Mouse (Mus musculus): ENCODE results near the gene Slc9a7. TPM values are rescaled to one million over a fixed set of nuclear protein-coding genes. Genes with fewer than 3 reads are reported as not detected.

Slc9a7 gene
- polyA plus RNA-seq, 1 experiment, result not detected

DNA sequence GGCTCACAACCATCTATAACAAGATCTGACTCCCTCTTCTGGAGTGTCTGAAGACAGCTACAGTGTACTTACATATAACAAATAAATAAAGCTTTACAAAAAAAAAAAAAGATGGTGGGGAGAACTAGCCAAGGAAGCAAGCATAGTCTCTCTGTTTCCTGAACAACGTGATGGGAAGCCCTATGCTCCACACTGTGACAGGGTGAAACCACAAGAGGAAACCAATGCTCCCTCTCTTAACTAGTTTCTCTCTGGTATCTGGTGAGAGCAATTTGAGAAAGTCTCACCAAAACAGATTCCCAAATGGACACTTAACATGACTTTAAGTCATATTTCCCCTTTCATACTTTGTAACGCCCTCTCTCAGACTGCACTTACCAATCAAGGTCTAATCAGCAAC, 5.4 kb downstream of the Slc9a7 start:
- H3K4me3 ChIP-seq (replicated peaks), result no peak overlapping the region
- H3K36me3 ChIP-seq (ENCODE audit: control insufficient read depth), result no peaks in the 10 kb centered on the region
- no peaks in the 10 kb centered on the region for H3K4me1 ChIP-seq (ENCODE audit: control insufficient read depth)
- TF ChIP-seq TAL1 (IDR thresholded peaks at IDR 0.05; ENCODE audit: low read length) (no peak), GATA1 (IDR thresholded peaks at IDR 0.05; ENCODE audit: low read length) (no peak)
- H3K27me3 ChIP-seq (ENCODE audit: control insufficient read depth), result peaks cover 12% of the 10 kb centered on the region
- peaks cover 2% of the 10 kb centered on the region; the same call in 1 of the 2 replicates for H3K9me3 ChIP-seq (ENCODE audit: control insufficient read depth, low read length)

DNA sequence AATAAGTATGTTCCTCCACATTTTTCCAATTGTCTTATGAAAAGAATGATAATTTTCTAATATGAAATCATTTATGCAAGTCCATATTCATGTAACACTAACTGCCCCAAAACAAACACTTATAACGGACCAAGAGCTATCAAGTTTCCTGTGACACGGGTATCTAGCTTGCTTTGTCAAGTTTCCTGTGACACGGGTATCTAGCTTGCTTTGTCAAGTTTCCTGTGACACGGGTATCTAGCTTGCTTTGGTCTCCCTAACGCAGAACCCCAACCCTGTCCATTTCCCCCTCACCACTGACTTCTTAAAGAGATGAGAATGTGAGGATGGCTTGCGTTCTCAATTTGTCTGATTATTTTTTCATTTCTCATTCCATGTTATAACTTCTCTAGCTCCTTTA, 12.2 kb downstream of the Slc9a7 start:
- no peak for TF ChIP-seq TAL1 (IDR thresholded peaks at IDR 0.05; ENCODE audit: low read length)
- no peak for TF ChIP-seq GATA1 (IDR thresholded peaks at IDR 0.05; ENCODE audit: low read length)
- H3K4me1 ChIP-seq (ENCODE audit: control insufficient read depth), result no peaks in the 10 kb centered on the region

DNA sequence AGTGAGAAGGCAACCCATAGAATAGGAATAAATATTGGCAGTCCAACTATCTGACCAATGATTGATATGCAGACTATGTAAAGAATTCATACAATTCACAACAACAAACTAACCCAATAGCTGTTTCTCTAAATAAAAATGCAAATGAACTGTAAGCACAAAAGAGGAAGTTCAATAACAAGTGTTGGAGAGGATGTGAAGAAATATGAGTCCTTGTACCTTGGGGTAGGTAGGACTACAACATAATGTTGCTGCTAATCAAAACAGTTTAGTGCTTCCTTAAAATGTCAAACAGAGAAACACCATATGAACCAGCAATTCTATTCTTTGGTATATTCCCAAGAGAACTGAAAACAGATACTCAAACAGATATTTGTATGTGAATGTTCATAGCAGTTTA, 17.8 kb downstream of the Slc9a7 start:
- no peaks in the 10 kb centered on the region for H3K27me3 ChIP-seq (ENCODE audit: control insufficient read depth)
- no peak for TF ChIP-seq TAL1 (IDR thresholded peaks at IDR 0.05; ENCODE audit: low read length)
- TF ChIP-seq GATA1 (IDR thresholded peaks at IDR 0.05; ENCODE audit: low read length), result no peak
- no peaks in the 10 kb centered on the region for H3K9me3 ChIP-seq (ENCODE audit: control insufficient read depth, low read length)
- no peaks in the 10 kb centered on the region for H3K36me3 ChIP-seq (ENCODE audit: control insufficient read depth)
- H3K4me1 ChIP-seq (ENCODE audit: control insufficient read depth), result no peaks in the 10 kb centered on the region
- no peak overlapping the region for H3K4me3 ChIP-seq (replicated peaks)

More for the DNA sequence above, 12.2 kb downstream of the Slc9a7 start:
- H3K4me3 ChIP-seq (replicated peaks), result no peak overlapping the region
- no peaks in the 10 kb centered on the region for H3K9me3 ChIP-seq (ENCODE audit: control insufficient read depth, low read length)
- no peaks in the 10 kb centered on the region for H3K27me3 ChIP-seq (ENCODE audit: control insufficient read depth)
- H3K36me3 ChIP-seq (ENCODE audit: control insufficient read depth), result no peaks in the 10 kb centered on the region

DNA sequence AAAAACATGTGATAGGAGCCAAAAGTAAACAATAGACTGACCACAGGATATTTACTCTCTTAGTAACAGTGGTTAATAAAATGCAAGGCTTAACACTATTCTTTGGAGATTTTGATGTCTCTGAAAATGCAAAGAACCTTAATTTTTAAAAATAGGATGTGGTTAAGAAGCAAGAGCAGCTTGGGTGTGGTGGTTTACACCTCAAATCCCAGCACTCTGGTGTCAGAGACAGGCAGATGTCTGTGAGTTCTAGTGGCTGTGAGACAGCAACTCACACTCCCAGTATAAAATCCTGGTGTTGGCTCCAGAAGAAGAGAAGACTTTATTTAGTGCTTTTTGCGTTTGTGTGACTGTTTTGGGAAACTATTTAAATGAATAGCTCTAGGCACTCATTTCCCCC, 19.6 kb downstream of the Slc9a7 start:
- Histone ChIP-seq H3K4me1 (ENCODE audit: control insufficient read depth) (no peaks in the 10 kb centered on the region), H3K36me3 (ENCODE audit: control insufficient read depth) (no peaks in the 10 kb centered on the region), H3K4me3 (replicated peaks) (no peak overlapping the region), H3K9me3 (ENCODE audit: control insufficient read depth, low read length) (no peaks in the 10 kb centered on the region), H3K27me3 (ENCODE audit: control insufficient read depth) (no peaks in the 10 kb centered on the region)
- TF ChIP-seq TAL1 (IDR thresholded peaks at IDR 0.05; ENCODE audit: low read length), result no peak
- no peak for TF ChIP-seq GATA1 (IDR thresholded peaks at IDR 0.05; ENCODE audit: low read length)

GRCm38 (mm10) chrX:20269980-20270379, 21.6 kb downstream of the Slc9a7 start:
- TF ChIP-seq TAL1 (IDR thresholded peaks at IDR 0.05; ENCODE audit: low read length) (no peak), GATA1 (IDR thresholded peaks at IDR 0.05; ENCODE audit: low read length) (no peak)
- no peaks in the 10 kb centered on the region for H3K4me1 ChIP-seq (ENCODE audit: control insufficient read depth)
- H3K4me3 ChIP-seq (replicated peaks), result no peak overlapping the region
- H3K9me3 ChIP-seq (ENCODE audit: control insufficient read depth, low read length), result no peaks in the 10 kb centered on the region
- no peaks in the 10 kb centered on the region for H3K36me3 ChIP-seq (ENCODE audit: control insufficient read depth)
- no peaks in the 10 kb centered on the region for H3K27me3 ChIP-seq (ENCODE audit: control insufficient read depth)

GRCm38 (mm10) chrX:20264370-20264769, 27.2 kb downstream of the Slc9a7 start:
- Histone ChIP-seq H3K4me1 (ENCODE audit: control insufficient read depth) (no peaks in the 10 kb centered on the region), H3K36me3 (ENCODE audit: control insufficient read depth) (no peaks in the 10 kb centered on the region), H3K9me3 (ENCODE audit: control insufficient read depth, low read length) (no peaks in the 10 kb centered on the region), H3K27me3 (ENCODE audit: control insufficient read depth) (no peaks in the 10 kb centered on the region), H3K4me3 (replicated peaks) (no peak overlapping the region)
- no peak for TF ChIP-seq GATA1 (IDR thresholded peaks at IDR 0.05; ENCODE audit: low read length)
- TF ChIP-seq TAL1 (IDR thresholded peaks at IDR 0.05; ENCODE audit: low read length), result no peak

DNA sequence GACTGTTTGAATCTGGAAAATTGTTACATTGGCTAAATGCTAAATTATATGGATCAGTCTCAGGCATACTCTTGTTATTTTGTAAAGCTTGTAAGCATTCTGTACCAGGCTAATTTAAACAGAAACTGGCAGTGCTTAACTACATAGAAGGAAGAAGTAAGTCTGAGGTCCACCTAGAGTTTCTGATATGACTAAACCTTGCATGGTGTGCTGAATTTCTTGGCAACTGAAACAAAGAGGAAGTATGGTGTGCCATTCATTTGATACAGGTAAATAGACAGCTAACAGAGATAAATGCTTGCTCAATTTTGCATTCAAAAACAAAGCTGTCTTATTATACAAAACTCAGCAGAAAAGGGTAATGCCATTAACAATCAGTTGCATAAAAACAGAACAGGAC, 63.5 kb downstream of the Slc9a7 start:
- Histone ChIP-seq H3K36me3 (ENCODE audit: control insufficient read depth) (no peaks in the 10 kb centered on the region), H3K27me3 (ENCODE audit: control insufficient read depth) (no peaks in the 10 kb centered on the region), H3K4me1 (ENCODE audit: control insufficient read depth) (no peaks in the 10 kb centered on the region), H3K4me3 (replicated peaks) (no peak overlapping the region), H3K9me3 (ENCODE audit: control insufficient read depth, low read length) (no peaks in the 10 kb centered on the region)
- no peak for TF ChIP-seq TAL1 (IDR thresholded peaks at IDR 0.05; ENCODE audit: low read length)

GRCm38 (mm10) chrX:20221486-20221885, 70.1 kb downstream of the Slc9a7 start:
- TF ChIP-seq GATA1 (IDR thresholded peaks at IDR 0.05; ENCODE audit: low read length) (no peak), TAL1 (IDR thresholded peaks at IDR 0.05; ENCODE audit: low read length) (no peak)
- Histone ChIP-seq H3K9me3 (ENCODE audit: control insufficient read depth, low read length) (no peaks in the 10 kb centered on the region), H3K4me3 (replicated peaks) (no peak overlapping the region), H3K4me1 (ENCODE audit: control insufficient read depth) (no peaks in the 10 kb centered on the region), H3K27me3 (ENCODE audit: control insufficient read depth) (no peaks in the 10 kb centered on the region), H3K36me3 (ENCODE audit: control insufficient read depth) (no peaks in the 10 kb centered on the region)

DNA sequence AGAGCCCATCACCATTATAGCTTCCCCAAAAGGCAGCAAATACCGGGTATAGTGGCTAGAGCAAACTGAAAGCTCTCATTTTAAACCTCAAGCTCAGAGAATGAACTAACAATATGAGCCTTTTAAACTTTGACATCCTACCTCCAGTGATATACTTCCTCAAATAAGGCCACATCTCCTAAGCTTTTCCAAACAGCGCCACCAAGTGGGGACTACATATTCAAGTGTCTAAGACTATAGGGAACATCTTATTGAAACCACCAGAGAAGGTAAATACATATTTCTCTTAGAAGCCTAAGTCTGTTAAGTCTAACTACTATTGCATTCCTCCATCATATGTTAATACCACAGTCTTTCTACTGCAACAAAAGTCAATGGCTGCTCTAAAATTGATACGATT, 106.0 kb downstream of the Slc9a7 start:
- Histone ChIP-seq H3K4me3 (replicated peaks) (no peak overlapping the region), H3K27me3 (ENCODE audit: control insufficient read depth) (no peaks in the 10 kb centered on the region), H3K36me3 (ENCODE audit: control insufficient read depth) (no peaks in the 10 kb centered on the region), H3K9me3 (ENCODE audit: control insufficient read depth, low read length) (no peaks in the 10 kb centered on the region), H3K4me1 (ENCODE audit: control insufficient read depth) (no peaks in the 10 kb centered on the region)
- TF ChIP-seq GATA1 (IDR thresholded peaks at IDR 0.05; ENCODE audit: low read length) (no peak), TAL1 (IDR thresholded peaks at IDR 0.05; ENCODE audit: low read length) (no peak)

DNA sequence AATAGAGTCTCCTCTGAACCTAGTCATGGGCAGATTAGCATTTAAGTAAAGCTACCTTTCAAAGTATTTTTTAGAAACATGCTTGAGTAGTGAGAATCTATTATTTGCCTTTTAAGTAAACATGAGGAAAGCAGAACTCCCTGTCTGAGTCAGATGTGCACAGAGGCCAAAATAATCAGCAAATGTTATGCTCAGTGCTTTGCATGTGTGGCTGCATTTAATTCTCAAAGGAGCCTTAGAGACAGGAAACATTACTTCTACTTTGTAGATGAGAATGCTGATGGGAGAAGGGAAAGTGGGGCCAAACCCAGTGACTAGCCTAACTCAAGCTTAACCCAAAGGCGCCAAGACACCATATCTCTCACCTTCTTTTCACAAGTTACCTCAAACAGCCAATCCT, 114.8 kb downstream of the Slc9a7 start:
- Histone ChIP-seq H3K4me1 (ENCODE audit: control insufficient read depth) (no peaks in the 10 kb centered on the region), H3K9me3 (ENCODE audit: control insufficient read depth, low read length) (peaks cover 2% of the 10 kb centered on the region; the same call in 1 of the 2 replicates), H3K4me3 (replicated peaks) (no peak overlapping the region), H3K36me3 (ENCODE audit: control insufficient read depth) (no peaks in the 10 kb centered on the region), H3K27me3 (ENCODE audit: control insufficient read depth) (no peaks in the 10 kb centered on the region)
- TF ChIP-seq GATA1 (IDR thresholded peaks at IDR 0.05; ENCODE audit: low read length), result no peak

Measured in erythroblast, embryonic 14.5 days (primary cell).